Mouse (Mus musculus) heart, postnatal 0 days (tissue): ENCODE measurements around the gene Grin1.

Experiments
- CTCF ChIP-seq: IDR thresholded peaks from 2 replicates; pipeline ENCODE4 v1.5.1; 2016; ENCODE audit warnings: antibody characterized with exemption, control low read depth, low read depth
- EP300 ChIP-seq: IDR thresholded peaks from 2 replicates; pipeline ENCODE4 v1.6.1; 2016; ENCODE audit warnings: antibody characterized with exemption, low read depth

- peak; percentile 40 for TF ChIP-seq CTCF
- TF ChIP-seq EP300: no peak
Observed at GRCm38 (mm10) chr2:25271827-25272511, 47.0 kb downstream of the Grin1 start, which contains the start of the genes Ssna1 and Anapc2.
